Mouse (Mus musculus): ENCODE results near the gene Catspere2.
"Not testable (repeated sequence)": the region's sequence is repeated elsewhere in the genome, so short reads cannot be mapped to it uniquely, and the experiment has no call there.

Catspere2 gene

DNA sequence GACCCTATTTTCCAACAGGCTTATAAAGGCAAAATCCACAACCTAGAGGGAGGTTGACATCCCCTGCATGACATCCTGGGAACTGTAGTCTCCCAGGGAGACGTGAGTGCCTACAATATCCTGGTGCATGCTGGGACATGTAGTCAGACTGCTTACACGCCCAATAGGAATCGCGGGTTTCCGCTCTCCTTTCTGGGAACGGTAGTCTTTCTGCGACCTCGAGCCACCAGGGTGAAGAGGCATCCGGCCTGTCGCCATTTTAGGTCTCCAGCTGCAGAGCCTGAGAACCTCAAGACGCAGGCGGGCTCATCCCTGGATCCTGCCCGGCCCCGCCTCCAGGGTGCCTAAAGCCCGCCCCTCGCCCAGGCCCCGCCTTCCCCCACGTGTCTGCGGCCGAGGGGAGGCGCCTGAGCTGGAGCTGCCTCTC lies at the start of gene Catspere2:
Gene Catspere2 (plus strand): TSS at position 400 of the 427 bp plus-strand sequence.
- peak; percentile 96 for DNase-seq

DNA sequence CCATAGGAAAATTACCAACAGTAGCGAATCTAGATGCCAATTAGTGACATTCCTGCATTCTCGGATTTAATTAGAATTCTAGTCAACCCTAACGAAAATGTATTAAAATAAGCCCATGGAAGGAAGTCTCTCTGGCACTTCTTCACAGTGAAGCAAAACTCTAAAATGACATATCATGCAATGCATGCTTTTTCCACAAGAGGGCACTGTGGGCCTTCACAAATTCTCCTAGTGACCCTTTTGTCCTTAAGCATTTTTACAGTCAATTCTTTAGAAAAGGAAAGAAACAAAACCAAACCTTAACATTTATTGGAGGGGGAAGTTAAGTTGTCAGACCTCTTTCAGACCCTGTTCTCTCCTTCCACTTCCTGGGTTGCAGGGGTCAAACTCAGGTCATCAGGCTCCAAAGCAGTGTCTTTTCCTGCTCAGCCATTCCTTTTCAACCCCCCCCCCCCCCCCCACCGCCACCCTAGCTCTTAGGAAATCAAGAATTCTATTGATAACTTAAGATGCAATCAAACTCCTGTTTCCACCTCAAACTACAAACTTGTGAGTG lies 42.7 kb upstream of the Catspere2 start:
- DNase-seq: not testable (repeated sequence)

DNA sequence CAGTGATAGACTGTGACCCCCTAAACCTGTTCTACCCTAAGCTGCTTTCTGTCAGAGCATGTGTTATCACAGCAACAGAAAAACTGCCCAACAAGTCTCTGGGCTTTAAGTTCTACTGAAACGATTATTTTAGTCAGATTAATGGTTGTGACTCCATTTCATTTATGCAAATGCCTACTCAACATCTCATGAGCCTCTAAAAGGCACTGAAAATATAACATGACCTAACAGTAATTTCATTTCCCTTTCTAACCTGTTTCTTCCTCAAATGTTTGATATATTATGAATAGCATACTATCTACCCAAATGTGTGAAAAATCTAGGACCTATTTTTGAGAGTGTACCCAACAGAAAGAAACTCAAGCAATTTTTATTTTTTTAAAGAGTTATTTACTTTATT lies 1.9 kb upstream of the Catspere2 start:
- DNase-seq: no peak

DNA sequence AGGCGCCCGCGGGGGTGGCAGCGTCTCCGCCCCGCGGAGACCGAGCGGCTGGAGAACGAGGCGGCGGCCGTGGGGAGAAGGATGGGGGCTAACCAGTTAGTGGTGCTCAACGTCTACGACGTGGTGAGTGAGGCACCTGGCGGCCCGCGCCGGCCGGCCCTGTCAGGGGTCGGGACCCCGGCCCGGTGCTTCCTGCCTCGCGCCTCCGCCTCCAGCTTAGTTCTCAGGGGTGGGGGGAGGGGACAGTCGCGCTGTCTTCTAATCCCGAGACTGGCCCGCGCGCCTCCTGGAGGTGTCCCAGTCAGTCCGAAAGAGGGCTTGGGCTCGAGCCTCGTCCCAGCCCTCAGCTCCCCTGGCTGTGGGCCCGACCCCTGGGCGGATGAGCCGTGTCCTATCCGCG lies 359 bp downstream of the Catspere2 start:
- not testable (repeated sequence) for DNase-seq

DNA sequence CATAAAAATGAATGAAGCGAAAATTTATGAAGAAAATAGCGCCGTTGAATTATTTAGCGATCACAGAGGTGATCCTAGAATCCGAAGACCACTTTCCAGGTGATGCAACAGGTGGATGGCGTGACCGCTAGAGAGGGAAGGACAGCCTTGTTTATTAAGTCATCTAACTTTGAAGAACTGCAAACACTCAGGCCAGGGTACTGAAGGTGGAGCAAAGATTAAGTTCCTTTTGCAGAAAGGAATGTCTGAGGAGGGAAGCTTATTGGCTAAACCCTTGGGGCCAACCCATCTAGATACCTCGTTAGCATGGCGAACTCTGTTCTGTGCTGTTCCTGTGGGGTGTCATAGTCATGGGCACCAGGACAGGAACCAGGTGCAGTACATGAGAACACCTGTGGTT lies 983 bp downstream of the Catspere2 start:
- no peak for DNase-seq

DNA sequence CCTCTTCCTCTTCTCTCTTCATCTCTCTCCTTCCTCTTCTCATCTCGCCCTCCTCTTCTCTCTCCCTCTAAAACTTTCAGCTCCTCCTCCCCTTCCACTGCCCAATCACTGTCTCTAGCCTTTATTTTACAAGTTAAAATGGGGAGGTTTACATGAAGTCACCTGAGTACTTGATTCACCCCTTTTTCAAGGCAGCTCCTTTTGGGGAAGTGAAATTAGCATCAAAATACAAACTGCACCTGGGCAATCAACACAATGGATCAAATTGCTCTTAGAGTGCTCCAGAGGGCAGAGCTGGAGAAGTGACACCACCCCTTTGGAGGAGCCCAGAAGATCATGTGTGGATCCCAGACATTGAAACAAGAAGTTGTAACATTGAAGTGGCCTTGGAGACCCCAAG lies 4.3 kb downstream of the Catspere2 start:
- not testable (repeated sequence) for DNase-seq

DNA sequence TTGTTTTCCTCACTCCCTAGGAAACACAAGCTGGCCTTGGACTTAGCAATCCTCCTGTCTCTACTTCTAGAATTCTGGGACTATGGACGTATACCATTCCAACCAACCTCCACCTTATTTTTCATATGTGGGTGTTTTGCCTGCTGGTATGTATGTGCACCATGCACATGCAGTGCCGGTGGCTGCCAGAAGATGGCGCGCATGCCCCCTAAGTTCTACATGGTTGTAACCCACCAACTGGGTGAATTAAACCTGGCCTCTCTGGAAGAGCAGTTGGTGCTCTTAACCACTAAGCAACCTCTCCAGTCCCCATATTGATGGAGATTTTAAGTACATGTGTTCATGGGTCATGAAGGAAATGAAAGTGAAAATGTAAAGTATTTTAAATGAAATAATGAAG lies 89.6 kb downstream of the Catspere2 start:
- peak; percentile 1 for DNase-seq

DNA sequence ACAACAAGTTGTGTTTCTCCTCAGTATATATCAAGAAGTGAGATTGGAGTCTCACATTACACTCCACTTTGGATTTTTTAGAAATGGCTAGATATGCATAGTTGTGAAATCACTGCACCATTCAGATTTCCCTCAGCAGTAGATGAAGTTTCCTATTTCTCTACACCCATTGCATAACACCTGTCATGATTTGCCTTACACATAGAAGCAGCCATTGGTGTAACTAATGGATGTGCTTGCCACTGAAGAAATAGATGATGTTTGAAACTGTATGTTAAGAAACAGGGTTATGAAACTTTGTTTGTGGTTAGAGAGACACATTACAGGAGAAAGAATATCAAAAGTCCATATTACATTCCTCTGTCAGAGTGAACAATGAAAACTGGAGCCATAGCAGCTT lies 114.6 kb downstream of the Catspere2 start:
- DNase-seq: not testable (repeated sequence)

DNA sequence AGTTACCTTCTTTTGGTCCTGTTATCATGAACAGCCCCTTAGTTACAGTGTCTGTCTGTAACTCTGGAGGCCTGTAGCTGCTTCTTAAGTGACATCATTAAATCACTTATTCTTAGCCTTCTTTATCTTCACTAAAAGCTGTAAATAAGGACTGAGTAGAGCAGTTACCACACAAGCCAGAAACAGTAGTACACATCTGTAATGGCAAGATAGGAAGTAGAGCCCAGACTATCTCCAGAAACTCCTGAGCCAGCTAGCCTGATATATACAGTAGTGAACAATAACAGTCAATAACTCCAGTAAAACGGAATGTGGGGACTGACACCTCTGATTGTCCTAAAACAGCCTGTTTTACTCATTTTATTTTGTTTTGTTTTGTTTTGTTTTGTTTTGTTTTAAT lies 125.3 kb downstream of the Catspere2 start:
- DNase-seq: not testable (repeated sequence)

DNA sequence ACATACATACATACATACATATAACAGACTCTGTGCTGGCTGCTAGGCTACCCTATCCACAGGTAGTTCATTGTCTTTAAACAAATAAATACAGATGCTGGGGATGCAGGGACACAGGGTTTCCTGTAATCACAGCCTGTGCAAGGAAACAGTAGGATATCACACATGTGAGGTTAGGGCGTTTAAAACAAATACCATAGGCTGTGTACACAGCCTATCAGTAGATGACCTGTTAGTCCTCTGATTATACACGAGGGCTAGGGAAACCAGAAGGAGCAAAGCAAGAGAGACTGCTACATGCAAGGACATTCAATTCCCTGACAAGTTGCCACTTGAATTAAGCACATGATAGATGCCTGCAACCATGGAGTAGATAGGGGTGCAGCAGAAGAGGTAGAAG lies 139.0 kb downstream of the Catspere2 start:
- not testable (repeated sequence) for DNase-seq

DNA sequence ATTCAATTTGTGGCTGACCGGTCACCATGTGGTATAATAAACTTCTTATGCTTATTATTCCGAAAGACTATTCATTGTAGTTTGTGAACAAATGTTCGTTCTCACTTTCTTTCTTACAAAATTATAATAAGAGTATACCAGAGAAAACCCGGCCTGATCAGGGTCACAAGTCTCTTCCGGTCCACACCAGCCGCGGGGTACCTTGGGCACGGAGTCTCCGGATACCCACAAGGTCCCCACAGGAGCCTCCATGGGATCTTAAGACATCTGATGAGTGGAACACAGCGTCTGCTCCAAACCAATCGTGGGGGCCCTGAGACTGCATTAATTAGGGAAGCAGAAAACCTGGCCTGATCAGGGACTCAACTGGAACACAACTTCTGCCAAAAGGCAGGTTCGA lies 151.1 kb downstream of the Catspere2 start:
- DNase-seq: no peak

DNA sequence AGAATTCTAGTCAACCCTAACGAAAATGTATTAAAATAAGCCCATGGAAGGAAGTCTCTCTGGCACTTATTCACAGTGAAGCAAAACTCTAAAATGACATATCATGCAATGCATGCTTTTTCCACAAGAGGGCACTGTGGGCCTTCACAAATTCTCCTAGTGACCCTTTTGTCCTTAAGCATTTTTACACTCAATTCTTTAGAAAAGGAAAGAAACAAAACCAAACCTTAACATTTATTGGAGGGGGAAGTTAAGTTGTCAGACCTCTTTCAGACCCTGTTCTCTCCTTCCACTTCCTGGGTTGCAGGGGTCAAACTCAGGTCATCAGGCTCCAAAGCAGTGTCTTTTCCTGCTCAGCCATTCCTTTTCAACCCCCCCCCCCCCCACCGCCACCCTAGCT lies 163.3 kb downstream of the Catspere2 start:
- peak; percentile 18 for DNase-seq

DNA sequence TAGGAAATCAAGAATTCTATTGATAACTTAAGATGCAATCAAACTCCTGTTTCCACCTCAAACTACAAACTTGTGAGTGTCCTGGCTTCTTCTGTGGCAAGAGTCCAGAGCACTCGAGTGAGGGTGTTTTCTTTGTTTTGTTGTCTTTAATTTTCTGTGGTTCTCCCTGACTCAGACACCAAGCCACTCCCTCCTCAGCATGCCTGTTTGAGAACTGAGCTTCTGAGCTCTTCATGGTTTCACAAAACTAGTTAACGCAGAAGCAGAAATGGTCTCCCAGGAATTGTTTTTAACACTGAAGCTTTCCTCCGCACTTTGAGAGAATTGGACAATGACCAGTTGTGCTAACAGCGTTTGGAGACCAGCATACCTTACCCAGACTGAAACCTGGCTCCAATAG lies 163.7 kb downstream of the Catspere2 start:
- DNase-seq: peak; percentile 24

DNA sequence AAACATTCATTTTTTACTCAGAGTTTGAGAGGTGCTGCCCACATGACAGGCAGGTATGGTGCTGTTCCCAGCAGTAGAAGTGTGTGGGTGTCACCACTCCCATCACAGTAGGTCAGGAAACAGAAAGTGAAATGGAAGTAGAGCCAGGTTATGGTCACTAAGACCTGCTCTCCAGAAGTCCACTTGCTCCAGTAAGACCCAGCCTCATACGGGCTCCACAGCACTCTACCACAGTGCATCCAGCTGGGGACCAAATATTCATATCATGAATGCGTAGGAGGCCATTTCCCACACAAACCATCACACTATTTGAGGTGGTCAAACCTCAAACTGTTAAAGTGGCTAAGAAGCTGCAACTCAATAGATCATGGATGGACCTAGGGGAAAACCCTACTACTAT lies 199.0 kb downstream of the Catspere2 start:
- no peak for DNase-seq

DNA sequence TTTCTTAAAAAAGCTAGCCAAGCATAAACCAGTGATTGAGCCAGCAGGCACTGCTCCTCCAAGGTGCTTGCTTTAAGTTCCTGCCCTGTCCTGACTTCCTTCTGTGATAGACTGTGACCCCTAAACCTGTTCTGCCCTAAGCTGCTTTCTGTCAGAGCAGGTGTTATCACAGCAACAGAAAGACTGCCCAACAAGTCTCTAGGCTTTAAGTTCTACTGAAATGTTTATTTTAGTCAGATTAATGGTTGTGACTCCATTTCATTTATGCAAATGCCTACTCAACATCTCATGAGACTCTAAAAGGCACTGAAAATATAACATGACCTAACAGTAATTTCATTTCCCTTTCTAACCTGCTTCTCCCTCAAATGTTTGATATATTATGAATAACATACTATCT lies 202.4 kb downstream of the Catspere2 start:
- no peak for DNase-seq

DNA sequence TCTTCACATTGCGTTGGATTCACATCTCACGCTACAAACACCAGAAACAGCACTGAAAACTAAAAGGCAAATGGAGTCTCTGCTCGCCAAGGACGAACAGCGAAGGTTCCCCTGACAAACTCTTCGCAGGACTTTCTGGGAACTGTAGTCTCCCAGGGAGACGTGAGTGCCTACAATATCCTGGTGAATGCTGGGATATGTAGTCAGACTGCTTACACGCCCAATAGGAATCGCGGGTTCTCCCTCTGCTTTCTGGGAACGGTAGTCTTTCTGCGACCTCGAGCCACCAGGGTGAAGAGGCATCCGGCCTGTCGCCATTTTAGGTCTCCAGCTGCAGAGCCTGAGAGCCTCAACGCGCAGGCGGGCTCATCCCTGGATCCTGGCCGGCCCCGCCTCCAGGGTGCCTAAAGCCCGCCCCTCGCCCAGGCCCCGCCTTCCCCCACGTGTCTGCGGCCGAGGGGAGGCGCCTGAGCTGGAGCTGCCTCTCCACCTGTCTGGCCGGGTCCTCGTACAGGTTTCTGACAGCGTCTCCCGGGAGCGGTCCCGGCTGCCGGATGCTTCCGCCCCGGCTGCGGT lies 204.1 kb downstream of the Catspere2 start, which contains the start of gene Desi2:
Gene Desi2 (plus strand): TSS at position 202 of the 576 bp plus-strand sequence.
- DNase-seq: peak; percentile 94

DNA sequence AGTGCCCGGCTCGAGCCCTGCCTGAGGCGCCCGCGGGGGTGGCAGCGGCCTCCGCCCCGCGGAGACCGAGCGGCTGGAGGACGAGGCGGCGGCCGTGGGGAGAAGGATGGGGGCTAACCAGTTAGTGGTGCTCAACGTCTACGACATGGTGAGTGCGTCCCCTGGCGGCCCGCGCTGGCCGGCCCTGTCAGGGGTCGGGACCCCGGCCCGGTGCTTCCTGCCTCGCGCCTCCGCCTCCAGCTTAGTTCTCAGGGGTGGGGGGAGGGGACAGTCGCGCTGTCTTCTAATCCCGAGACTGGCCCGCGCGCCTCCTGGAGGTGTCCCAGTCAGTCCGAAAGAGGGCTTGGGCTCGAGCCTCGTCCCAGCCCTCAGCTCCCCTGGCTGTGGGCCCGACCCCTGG lies 204.6 kb downstream of the Catspere2 start:
- DNase-seq: peak; percentile 77

DNA sequence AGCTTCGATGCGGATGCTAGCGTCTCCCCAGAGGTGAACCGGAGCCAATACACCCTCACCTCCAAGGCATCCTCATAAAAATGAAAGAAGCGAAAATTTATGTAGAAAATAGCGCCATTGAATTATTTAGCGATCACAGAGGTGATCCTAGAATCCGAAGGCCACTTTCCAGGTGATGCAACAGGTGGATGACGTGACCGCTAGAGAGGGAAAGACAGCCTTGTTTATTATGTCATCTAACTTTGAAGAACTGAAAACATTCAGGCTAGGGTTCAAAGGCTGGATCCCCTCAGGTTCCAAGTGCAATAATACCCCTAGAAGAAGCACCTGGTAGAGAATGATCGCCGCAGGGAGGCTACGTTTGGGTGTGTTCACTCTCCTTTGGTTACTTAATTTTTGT lies 205.2 kb downstream of the Catspere2 start:
- peak; percentile 5 for DNase-seq

DNA sequence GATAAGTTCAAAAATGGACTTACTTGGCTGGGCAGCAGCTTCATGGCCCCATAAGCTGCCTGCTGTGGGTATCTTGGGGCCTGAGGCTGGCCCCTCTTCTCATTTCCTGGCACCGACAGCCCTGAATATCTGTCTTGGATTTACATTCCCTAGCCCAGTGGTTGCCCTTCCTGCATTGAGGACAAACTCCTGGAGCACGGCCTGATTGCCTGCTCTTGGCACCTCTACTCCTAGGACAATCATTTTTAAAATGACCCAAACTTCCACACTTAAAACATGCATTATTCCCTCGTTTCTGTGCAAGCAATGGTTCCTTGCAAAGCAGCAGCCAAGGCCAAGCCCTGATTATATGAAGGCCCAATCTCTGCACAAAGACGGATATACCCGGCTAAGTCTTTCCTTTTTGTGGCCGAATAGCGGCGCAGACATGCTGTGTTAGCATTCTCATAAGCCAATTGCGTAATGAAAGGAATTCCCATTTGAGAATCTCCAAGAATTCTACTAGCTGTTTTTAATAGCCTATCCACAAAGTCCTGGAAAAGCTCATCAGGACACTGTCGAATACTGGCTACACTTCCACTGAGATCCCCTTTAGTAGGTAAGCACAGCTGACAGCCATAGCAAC lies 222.6 kb downstream of the Catspere2 start:
- no peak for DNase-seq

DNA sequence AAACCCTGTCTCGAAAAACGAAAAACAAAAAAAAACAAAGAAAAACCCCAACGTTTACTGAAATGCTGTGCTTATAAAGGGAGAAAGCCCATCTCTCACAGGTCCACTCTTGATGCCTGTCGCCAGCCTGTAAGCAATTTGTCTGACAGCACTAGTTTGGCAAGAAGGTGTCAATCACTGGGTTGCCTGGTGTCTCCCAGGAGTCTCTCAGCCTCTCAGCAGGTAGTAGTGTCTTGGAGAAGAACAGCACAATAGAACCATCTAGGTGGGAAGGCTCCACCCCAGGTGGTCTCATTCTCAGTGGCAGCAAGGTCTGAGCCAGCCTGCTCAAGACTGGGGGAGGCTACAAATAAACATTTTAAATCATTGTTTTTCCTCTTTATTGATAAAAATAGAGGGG lies 224.6 kb downstream of the Catspere2 start:
- DNase-seq: not testable (repeated sequence)

DNA sequence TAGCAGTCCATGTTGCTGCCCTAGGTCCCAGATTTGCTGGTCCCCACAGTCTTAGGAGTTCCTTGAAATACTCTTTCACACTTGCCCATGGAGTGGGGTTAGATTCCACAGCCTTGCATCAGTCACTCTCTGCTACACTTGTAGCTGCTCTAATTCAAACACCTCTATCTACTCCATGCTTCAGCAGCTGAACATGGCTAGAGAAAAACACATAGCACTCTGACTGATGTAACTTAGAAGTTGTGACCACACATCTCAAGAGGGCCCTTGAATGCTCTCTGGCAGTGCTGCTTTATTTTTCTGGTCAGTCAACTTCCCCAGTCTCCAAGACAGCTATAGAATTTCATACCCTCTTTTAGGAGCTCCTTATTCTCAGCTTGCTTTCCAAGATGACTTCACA lies 226.7 kb downstream of the Catspere2 start:
- DNase-seq: no peak

DNA sequence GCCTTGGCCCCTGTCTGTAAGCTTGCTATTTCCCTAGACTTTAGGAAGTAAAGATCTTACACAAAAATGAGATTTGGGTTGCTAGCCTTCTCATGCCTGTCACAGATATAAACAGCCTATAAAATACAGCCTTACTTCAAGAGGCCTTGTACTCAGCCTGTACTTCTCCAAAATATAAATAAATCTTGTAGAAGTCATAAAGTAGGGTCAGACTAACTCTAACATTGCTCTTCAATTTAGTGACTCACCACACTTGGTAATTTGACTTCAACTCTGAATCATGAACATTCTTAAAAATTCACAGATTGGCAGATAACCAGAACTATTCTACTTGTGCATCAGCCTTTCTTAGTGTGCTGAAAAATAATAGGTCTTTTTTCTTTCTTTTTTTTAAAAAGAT lies 233.9 kb downstream of the Catspere2 start:
- no peak for DNase-seq

DNA sequence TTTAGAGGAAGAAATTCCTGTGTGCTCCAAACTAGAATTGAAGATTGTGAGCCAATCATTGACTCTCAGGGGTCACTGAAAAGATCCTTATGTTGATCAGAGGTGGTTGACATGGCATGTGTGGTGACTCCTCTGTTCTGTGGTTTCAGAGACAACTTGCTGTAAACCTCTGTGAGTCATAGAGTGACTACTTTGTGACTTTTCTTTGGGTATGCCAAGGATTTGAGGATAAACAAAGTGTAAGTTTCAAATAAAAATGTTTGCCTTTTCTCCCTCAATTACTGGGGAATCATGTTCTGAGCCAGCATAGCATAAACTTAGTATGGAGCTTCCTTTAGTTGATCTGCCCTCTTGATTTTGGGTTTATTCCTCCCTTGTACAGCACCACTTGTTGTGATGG lies 235.1 kb downstream of the Catspere2 start:
- no peak for DNase-seq

Data from embryo, embryonic 11 days (tissue).